Mouse (Mus musculus) embryonic facial prominence, embryonic 12.5 days (tissue): ENCODE results near the gene Fam198a. TPM values are rescaled to one million over a fixed set of nuclear protein-coding genes. Genes with fewer than 3 reads are reported as not detected.

Experiments used
- ATAC-seq: fragments of 200-750 bp; cut with Nextera tagmentation; 2 replicates; pipeline ENCODE4 v1.8.0; 2017; ENCODE audit not compliant: insufficient number of reproducible peaks, insufficient read depth, low FRiP score, low TSS enrichment
- H3K27ac ChIP-seq: fragments of 300-500 bp; sonication (generic); 2 replicates; pipeline ENCODE4 v1.5.1; 2016; ENCODE audit warnings: mild to moderate bottlenecking
- H3K27me3 ChIP-seq: fragments of 300-500 bp; sonication (generic); 2 replicates; pipeline ENCODE4 v1.6.1; 2016; ENCODE audit warnings: mild to moderate bottlenecking, moderate library complexity
- H3K36me3 ChIP-seq: fragments of 300-500 bp; sonication (generic); 2 replicates; pipeline ENCODE4 v1.6.1; 2016; ENCODE audit warnings: mild to moderate bottlenecking
- H3K4me1 ChIP-seq: fragments of 300-500 bp; sonication (generic); 2 replicates; pipeline ENCODE4 v1.6.1; 2016
- H3K4me2 ChIP-seq: fragments of 300-500 bp; sonication (generic); replicated peaks from 2 replicates; pipeline ENCODE4 v1.6.1; 2016; ENCODE audit warnings: mild to moderate bottlenecking, moderate library complexity
- H3K4me3 ChIP-seq: fragments of 300-500 bp; sonication (generic); 2 replicates; pipeline ENCODE4 v1.5.1; 2016; ENCODE audit warnings: mild to moderate bottlenecking
- H3K9ac ChIP-seq: fragments of 300-500 bp; sonication (generic); 2 replicates; pipeline ENCODE4 v1.6.1; 2016; ENCODE audit warnings: mild to moderate bottlenecking, moderate library complexity
- H3K9me3 ChIP-seq: fragments of 300-500 bp; sonication (generic); 2 replicates; pipeline ENCODE4 v1.6.1; 2016; ENCODE audit warnings: mild to moderate bottlenecking, moderate library complexity
- WGBS: fragments of 180-500 bp; shearing (Covaris S2); methylation state at CpG from one replicate; pipeline ENCODE4 v1.1.7; 2016; 5-methylcytosine and 5-hydroxymethylcytosine counted together
- polyA plus RNA-seq: library from polyadenylated mRNA; unstranded; fragments of >200 nt; fragmentation: Nextera tagmentation; extraction: Ambion mirVana; gene quantifications from 2 replicates; pipeline ENCODE4 v1.2.1, GENCODE M21; 2016

The Fam198a gene
- 2.1 and 2.2 TPM in 2 replicates for polyA plus RNA-seq

DNA sequence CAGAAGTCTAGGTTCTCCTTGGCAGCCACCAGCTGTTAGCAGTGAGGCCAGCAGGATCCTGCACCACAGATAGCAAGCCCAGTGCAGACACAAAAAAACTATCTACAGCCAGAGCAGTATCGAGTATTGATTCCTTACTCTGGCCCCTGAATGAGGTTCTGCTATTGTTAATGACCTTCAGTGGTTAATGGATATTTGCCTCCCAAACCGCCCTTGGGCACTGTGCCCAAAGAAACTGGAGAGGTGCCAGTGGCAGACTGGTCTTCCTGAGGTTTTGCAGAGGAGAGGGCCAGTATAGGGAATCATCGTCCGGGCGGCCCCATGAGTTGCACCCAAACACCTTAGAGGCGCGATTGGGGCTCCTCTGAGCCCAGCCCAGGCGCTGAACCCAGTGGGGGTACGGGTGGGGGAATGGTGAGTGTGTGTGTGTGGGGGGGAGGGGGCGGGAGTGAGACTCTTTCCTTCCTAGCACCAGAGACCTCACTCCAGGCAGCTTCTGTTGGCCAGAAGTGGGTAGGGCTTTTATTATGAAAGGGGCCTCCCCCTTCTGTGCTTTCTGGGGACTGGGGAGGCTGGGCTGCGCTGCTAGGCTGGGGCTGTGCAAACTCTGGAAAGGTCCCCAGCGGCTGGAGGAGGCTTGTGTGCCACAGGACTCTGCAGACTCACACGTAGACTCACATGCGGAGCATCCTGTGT, at the start of gene Fam198a:
TSS of gene Fam198a (plus strand) at position 571 of the 696 bp plus-strand sequence.
- peak within 1 kb of the TSS; percentile 69 for H3K27ac ChIP-seq
- WGBS: 10% methylated on average over 14 of the region's 14 CpGs
- peak within 1 kb of the TSS; percentile 41 for H3K4me2 ChIP-seq
- H3K4me3 ChIP-seq: peak within 1 kb of the TSS; percentile 24
- H3K9me3 ChIP-seq: no peaks in the 10 kb centered on the region
- peaks cover 21% of the 10 kb centered on the region for H3K4me1 ChIP-seq
- H3K27me3 ChIP-seq: no peaks in the 10 kb centered on the region
- H3K9ac ChIP-seq: peak within 1 kb of the TSS; percentile 2; the same call in 1 of the 2 replicates
- H3K36me3 ChIP-seq: no peaks in the 10 kb centered on the region
- ATAC-seq: peak; percentile 94

DNA sequence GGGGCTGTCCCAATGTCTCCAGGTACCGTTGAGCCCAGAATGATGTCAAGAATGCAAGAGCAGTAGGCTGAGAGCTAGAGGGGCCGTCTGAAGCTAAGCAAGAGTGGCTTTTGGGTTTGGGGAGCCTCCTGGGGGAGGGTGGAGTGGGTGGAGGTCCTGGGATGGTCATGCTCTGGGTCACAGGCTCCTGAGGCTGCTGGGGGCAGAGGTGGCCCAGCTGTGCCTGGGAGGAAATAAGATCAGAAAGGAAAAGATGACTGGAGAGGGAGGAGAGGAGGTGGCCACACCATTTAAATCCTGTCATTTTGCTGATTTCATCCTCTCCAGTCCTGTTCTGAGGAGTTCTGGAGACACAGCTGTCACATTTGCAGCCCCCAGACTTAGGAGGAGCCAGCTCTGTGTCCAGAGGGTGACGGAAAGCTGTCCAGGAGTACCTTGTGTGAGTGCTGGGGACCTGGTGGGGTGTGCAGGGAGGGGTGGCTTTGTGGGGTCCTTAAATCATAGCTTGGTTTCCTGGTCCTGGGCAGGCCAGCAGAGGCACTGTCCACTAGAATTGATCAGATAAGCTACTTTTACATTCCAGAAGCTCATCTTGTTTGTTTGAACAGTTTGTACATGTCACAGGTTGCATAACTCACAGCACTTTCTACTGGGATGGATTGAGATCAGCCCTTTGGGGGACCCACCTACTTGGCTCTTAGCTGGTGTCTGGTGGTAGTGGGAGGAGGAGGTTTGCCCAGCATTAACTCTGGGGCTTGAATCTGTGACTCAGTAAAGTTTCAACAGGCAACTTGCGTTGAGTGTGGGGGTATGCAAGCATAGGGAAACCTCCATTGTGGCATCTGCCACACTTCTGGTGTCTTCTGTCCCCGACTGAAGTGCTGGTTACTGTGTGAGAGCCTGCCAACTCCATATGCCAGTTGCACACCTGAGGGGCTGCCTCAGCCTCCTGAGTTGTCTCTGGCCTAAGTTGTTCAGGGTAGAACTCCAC, 48.8 kb upstream of the Fam198a start:
- Histone ChIP-seq H3K27me3 (no peaks in the 10 kb centered on the region), H3K4me1 (no peaks in the 10 kb centered on the region), H3K4me3 (no peak overlapping the region), H3K4me2 (no peak overlapping the region), H3K36me3 (no peaks in the 10 kb centered on the region), H3K9ac (no peak overlapping the region), H3K9me3 (no peaks in the 10 kb centered on the region), H3K27ac (no peak overlapping the region)
- no peak for ATAC-seq
- WGBS: 73% methylated on average over 5 of the region's 5 CpGs

DNA sequence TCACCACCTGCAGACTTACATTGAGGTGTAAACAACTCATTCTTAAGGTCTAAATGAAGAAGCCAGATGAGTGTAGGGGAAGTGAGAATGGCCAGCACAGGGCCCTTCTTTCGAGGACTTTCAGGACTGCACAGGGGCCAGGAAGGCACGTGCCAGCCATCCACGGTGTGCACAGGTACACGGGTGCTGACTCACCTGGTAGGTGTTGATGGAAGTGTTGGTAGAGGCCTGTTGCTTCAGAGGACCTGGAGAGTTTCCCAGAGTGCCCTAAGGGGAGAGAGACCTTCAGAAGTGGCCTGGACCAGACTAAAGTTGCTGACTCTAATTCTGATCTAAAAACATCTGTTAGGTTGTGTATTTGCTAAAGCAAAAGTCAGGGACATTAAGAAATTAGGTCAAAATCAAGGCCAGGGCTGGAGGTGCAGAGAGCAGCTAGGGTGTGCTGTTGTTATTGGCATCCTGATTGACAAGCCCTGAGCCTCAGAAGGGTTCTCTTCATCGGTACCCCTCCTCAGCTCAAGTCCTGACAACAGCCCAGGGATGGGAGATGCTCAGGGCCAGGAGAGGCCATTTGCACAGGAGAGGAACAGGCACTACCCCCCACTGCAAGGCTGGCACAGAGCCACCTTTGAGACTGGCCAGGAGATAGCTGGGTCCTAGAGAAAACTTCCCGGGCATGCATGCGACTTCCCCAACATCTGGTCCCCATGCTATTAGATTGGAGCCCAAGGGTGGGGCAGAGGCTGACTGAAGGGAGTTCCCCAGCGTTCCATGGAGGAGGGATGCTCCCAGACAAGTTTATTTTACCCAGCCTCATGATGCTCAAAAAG, 47.1 kb upstream of the Fam198a start:
- Histone ChIP-seq H3K36me3 (no peaks in the 10 kb centered on the region), H3K27ac (no peak overlapping the region), H3K4me3 (no peak overlapping the region), H3K9me3 (no peaks in the 10 kb centered on the region), H3K9ac (no peak overlapping the region), H3K27me3 (no peaks in the 10 kb centered on the region), H3K4me1 (no peaks in the 10 kb centered on the region), H3K4me2 (no peak overlapping the region)
- 78% methylated on average over 8 of the region's 8 CpGs for WGBS
- no peak for ATAC-seq

DNA sequence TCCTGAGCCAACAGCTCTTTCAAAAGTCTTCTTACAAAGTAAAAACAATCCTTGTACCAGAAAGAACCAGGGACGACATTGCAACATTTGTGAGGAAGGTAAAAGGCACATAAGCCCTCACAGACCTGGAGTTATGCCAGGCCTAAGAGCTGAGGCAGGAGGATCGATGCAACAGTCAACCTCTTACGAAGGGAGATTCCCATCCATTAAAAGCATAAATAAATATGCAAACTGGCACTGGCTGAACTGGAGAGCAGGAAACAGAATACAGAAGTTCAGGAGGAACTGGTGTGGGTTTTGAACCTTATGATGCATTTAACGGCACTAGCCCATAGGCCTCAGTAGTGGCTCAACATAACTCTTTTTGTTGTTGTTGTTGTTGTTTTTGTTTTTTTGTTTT, 46.5 kb upstream of the Fam198a start:
- 89% methylated on average over 4 of the region's 4 CpGs for WGBS
- H3K9me3 ChIP-seq: no peaks in the 10 kb centered on the region
- no peaks in the 10 kb centered on the region for H3K4me1 ChIP-seq
- H3K9ac ChIP-seq: no peak overlapping the region
- H3K27ac ChIP-seq: no peak overlapping the region
- H3K36me3 ChIP-seq: no peaks in the 10 kb centered on the region
- ATAC-seq: no peak
- H3K27me3 ChIP-seq: no peaks in the 10 kb centered on the region
- no peak overlapping the region for H3K4me2 ChIP-seq
- H3K4me3 ChIP-seq: no peak overlapping the region

DNA sequence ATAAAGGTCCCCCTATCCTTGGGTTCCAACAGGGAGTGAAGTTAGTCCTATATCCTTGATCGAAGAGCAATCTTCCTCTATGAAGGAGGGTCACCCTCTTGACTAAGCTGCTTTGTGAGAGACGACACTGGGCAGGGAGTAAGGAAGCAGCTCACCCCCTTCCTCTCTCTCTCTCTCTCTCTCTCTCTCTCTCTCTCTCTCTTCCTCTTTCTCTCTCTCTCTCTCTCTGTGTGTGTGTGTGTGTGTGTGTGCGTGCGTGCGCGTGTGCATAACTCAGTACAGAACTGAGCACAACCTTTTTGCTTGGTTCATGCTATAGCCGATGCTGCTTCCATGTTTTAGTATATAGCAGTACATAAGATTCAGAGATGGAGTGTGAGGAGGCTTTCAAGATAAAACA, 45.8 kb upstream of the Fam198a start:
- no peaks in the 10 kb centered on the region for H3K9me3 ChIP-seq
- no peak for ATAC-seq
- H3K27me3 ChIP-seq: no peaks in the 10 kb centered on the region
- H3K4me2 ChIP-seq: no peak overlapping the region
- no peak overlapping the region for H3K27ac ChIP-seq
- H3K36me3 ChIP-seq: no peaks in the 10 kb centered on the region
- H3K9ac ChIP-seq: no peak overlapping the region
- 93% methylated on average over 7 of the region's 7 CpGs for WGBS
- no peak overlapping the region for H3K4me3 ChIP-seq
- H3K4me1 ChIP-seq: no peaks in the 10 kb centered on the region

DNA sequence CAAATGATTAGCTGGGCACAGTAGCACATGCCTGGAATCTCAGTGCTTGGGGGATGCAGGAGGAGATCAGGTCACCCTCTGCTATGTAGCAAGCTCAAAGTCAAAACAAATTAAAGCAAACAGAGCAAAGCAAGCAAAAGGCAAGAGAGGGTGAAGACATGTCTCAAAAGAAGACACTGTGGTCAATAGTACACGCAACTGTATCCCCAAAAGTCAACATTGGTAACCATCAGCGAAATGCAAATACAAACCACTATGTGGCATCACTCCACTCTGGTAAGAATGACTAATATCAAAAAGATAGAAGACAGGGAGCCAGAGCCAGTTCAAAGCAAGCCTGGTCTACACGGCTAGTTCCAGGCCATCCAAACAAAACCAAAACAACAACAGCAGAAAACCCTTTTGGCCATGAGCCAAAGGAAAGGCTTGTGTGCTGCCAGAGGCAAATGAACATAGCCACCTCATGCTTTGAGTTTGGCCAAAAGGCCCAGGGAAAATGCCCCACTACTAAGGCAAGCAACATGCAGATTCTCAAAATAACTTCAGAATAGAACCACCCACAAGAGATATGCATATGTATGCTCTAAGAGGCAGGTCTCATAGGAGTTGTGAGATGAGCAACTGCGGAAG, 45.1 kb upstream of the Fam198a start:
- Histone ChIP-seq H3K9me3 (no peaks in the 10 kb centered on the region), H3K4me3 (no peak overlapping the region), H3K4me1 (no peaks in the 10 kb centered on the region), H3K27ac (no peak overlapping the region), H3K27me3 (no peaks in the 10 kb centered on the region), H3K36me3 (no peaks in the 10 kb centered on the region), H3K4me2 (no peak overlapping the region), H3K9ac (no peak overlapping the region)
- 81% methylated on average over 4 of the region's 4 CpGs for WGBS
- no peak for ATAC-seq

DNA sequence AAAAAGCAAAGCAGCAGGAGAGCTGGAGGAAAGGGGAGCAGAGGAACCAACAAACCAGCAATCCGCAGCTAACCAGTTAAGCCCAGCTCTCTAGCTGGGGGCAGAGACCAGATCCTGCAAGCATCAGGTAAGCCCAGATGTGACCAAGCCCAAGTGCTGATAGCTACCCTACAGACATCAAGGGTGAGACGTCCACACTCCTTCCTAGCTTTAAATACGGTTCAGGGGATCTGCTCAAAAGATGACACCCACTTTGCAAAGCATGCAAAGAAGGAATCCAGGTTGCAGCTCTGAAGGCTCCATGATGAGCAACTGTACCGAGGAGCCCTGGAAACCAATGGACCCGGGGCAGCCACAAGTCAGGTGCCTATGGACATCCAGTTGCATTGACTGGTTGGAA, 44.3 kb upstream of the Fam198a start:
- no peaks in the 10 kb centered on the region for H3K9me3 ChIP-seq
- H3K4me1 ChIP-seq: no peaks in the 10 kb centered on the region
- H3K9ac ChIP-seq: no peak overlapping the region
- no peak for ATAC-seq
- no peak overlapping the region for H3K4me2 ChIP-seq
- no peaks in the 10 kb centered on the region for H3K36me3 ChIP-seq
- H3K27ac ChIP-seq: no peak overlapping the region
- no peak overlapping the region for H3K4me3 ChIP-seq
- WGBS: 80% methylated on average over 5 of the region's 5 CpGs
- H3K27me3 ChIP-seq: no peaks in the 10 kb centered on the region

DNA sequence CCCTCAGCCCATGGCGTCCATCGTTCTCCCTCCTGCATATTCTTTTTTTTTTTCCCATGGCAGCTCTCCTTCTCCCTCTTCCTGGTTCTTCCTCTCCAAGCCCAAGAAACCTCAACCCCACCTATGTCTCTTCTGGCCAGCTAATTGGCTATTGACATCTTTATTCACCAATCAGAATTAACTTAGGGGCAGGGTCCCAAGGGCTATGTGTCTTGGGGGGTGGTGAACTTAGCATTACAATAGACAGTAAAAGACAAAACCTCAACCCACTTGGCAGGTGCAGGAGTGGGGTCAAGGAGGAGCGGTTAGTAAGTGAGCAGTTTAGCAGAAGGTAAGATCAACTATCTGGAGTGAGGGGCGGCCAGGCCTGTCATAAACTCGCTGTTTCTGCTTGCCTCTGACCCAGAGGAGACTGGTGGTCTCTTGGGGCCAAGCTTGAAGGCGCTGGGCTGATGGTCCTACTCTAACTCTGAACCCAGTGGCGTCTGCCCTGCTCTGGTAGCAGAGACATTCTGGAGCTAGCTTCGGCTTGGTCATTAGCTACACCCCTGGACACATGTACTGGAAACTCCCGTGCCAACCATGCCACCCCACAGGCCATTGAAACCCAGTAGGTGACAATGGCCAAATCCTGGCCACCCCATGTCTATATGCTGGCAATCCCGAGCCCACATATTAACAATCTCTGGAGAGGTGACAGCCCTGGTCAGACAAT, 43.3 kb upstream of the Fam198a start:
- Histone ChIP-seq H3K4me3 (no peak overlapping the region), H3K27ac (no peak overlapping the region), H3K4me1 (no peaks in the 10 kb centered on the region), H3K36me3 (no peaks in the 10 kb centered on the region), H3K9ac (no peak overlapping the region), H3K9me3 (no peaks in the 10 kb centered on the region), H3K4me2 (no peak overlapping the region), H3K27me3 (no peaks in the 10 kb centered on the region)
- ATAC-seq: no peak
- 72% methylated on average over 10 of the region's 10 CpGs for WGBS

DNA sequence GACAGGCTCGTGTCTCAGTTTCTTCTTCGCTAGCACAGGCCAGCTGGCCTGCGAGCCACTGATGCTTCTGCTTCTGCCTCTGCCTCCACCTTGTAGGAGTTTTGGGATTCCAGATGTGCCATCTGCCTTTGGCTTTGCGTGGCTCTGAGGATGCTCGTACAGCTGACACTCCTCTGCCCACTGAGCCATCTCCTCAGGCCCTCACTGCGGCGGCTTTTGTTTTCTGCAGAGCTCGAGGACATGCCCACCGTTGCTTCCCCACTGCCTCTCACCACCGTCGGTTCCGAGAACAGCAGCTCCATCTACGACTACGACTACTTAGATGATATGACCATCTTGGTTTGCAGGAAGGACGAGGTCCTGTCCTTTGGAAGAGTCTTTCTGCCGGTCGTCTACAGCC, 42.5 kb upstream of the Fam198a start:
- Histone ChIP-seq H3K36me3 (no peaks in the 10 kb centered on the region), H3K27me3 (no peaks in the 10 kb centered on the region), H3K4me3 (no peak overlapping the region), H3K4me2 (no peak overlapping the region), H3K9me3 (no peaks in the 10 kb centered on the region), H3K4me1 (no peaks in the 10 kb centered on the region), H3K9ac (no peak overlapping the region), H3K27ac (no peak overlapping the region)
- ATAC-seq: no peak
- 88% methylated on average over 17 of the region's 17 CpGs for WGBS

DNA sequence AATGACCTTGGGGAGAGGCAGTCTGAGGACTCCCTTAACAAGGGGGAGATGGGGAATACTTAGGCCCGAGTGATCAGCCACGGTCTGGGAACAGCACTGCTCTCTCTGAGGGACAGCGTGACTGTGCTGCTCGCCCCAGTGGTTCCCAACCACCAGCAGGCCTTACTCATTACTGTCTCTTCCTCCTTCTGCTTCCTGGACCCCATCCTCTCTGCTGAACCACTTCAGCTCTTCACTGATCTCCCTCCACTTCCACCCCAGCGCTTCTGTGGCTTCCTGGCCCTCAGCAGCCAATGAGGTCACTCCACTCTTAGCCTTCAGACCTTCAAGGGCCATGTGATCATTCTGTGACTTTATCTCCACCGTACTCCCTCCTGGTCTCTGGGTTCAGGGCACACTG, 41.2 kb upstream of the Fam198a start:
- no peaks in the 10 kb centered on the region for H3K4me1 ChIP-seq
- H3K9me3 ChIP-seq: no peaks in the 10 kb centered on the region
- no peak overlapping the region for H3K4me2 ChIP-seq
- no peak overlapping the region for H3K27ac ChIP-seq
- H3K9ac ChIP-seq: no peak overlapping the region
- no peak overlapping the region for H3K4me3 ChIP-seq
- WGBS: 87% methylated on average over 6 of the region's 6 CpGs
- no peak for ATAC-seq
- H3K27me3 ChIP-seq: no peaks in the 10 kb centered on the region
- H3K36me3 ChIP-seq: no peaks in the 10 kb centered on the region

DNA sequence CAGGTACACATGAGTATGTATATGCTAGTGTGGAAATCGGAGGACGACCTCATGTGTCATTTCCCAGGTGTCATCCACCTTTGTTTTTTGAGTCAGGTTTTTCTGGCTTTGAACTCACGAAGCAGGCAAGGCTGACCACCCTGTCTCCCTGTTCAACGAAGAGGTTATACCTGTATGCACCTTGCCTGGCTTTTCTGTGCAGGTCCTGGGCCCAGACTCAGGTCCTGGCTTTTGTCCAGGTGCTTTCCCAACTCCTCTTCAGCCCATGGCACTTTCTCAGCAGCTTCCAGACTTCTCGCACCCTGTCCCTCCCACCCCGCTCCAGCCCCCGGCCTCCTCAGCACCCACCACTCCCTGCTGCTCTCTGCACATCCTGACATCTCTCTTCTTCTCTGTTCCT, 39.6 kb upstream of the Fam198a start:
- no peaks in the 10 kb centered on the region for H3K36me3 ChIP-seq
- 87% methylated on average over 7 of the region's 7 CpGs for WGBS
- no peaks in the 10 kb centered on the region for H3K27me3 ChIP-seq
- H3K4me3 ChIP-seq: no peak overlapping the region
- H3K4me1 ChIP-seq: no peaks in the 10 kb centered on the region
- ATAC-seq: no peak
- no peak overlapping the region for H3K9ac ChIP-seq
- H3K27ac ChIP-seq: no peak overlapping the region
- no peak overlapping the region for H3K4me2 ChIP-seq
- no peaks in the 10 kb centered on the region for H3K9me3 ChIP-seq
